Mouse (Mus musculus) forebrain, postnatal 0 days (tissue): Measurements from ENCODE around the gene Ggcx. TPM values are rescaled to one million over a fixed set of nuclear protein-coding genes. Genes with fewer than 3 reads are reported as not detected.

Experiments used
- ATAC-seq: fragments of 200-750 bp; cut with Nextera tagmentation; 2 replicates; pipeline ENCODE4 v1.8.0; 2017; ENCODE audit warnings: mild to moderate bottlenecking, moderate library complexity
- DNase-seq: peaks from one replicate; pipeline ENCODE4 v3.0.0-alpha.2; 2015
- H3K27ac ChIP-seq: fragments of 300-500 bp; sonication (generic); 2 replicates; pipeline ENCODE4 v1.5.1; 2014; ENCODE audit warnings: low read depth, mild to moderate bottlenecking, antibody characterized with exemption, low read length, moderate library complexity, mixed read lengths
- H3K27me3 ChIP-seq: fragments of 300-500 bp; sonication (generic); 2 replicates; pipeline ENCODE4 v1.6.1; 2014; ENCODE audit warnings: mild to moderate bottlenecking, low read length, mixed read lengths; ENCODE audit not compliant: insufficient read depth
- H3K36me3 ChIP-seq: fragments of 300-500 bp; sonication (generic); 2 replicates; pipeline ENCODE4 v1.6.1; 2014; ENCODE audit warnings: mild to moderate bottlenecking, moderate library complexity; ENCODE audit not compliant: insufficient read depth
- H3K4me1 ChIP-seq: fragments of 300-500 bp; sonication (generic); 2 replicates; pipeline ENCODE4 v1.6.1; 2014; ENCODE audit warnings: antibody characterized with exemption; ENCODE audit not compliant: insufficient read depth
- H3K4me2 ChIP-seq: fragments of 300-500 bp; sonication (generic); 2 replicates; pipeline ENCODE4 v1.6.1; 2014; ENCODE audit warnings: low read depth, mild to moderate bottlenecking, moderate library complexity
- H3K4me3 ChIP-seq: fragments of 300-500 bp; sonication (generic); 2 replicates; pipeline ENCODE4 v1.5.1; 2014; ENCODE audit warnings: low read depth, low read length, mixed read lengths
- H3K9ac ChIP-seq: fragments of 300-500 bp; sonication (generic); 2 replicates; pipeline ENCODE4 v1.6.1; 2014; ENCODE audit warnings: mild to moderate bottlenecking
- H3K9me3 ChIP-seq: fragments of 300-500 bp; sonication (generic); 2 replicates; pipeline ENCODE4 v1.6.1; 2016; ENCODE audit warnings: low read length
- CTCF ChIP-seq: sonication (generic); IDR thresholded peaks from 2 replicates; pipeline ENCODE4 v1.5.1; 2016; ENCODE audit warnings: antibody characterized with exemption, control low read depth, low read depth
- WGBS: fragments of 180-500 bp; shearing (Covaris S2); extraction: QIAGEN DNeasy Blood & Tissue Kit; methylation state at CpG from one replicate; pipeline ENCODE4 v1.1.7; 2014; 5-methylcytosine and 5-hydroxymethylcytosine counted together
- polyA plus RNA-seq: library from polyadenylated mRNA; unstranded; fragments of >200 nt; fragmentation: Nextera tagmentation; extraction: Ambion mirVana; gene quantifications from 2 replicates; pipeline ENCODE4 v1.2.1, GENCODE M21; 2015
- total RNA-seq: library from RNA; depleted of rRNA; stranded (reverse); fragments of >200 nt; gene quantifications from 2 replicates; pipeline ENCODE4 v1.2.3, GENCODE M21; 2014; rRNA removed

The Ggcx gene
- 11.9 and 25.3 TPM in 2 replicates for total RNA-seq
- 7.5 and 9.9 TPM in 2 replicates for polyA plus RNA-seq

DNA sequence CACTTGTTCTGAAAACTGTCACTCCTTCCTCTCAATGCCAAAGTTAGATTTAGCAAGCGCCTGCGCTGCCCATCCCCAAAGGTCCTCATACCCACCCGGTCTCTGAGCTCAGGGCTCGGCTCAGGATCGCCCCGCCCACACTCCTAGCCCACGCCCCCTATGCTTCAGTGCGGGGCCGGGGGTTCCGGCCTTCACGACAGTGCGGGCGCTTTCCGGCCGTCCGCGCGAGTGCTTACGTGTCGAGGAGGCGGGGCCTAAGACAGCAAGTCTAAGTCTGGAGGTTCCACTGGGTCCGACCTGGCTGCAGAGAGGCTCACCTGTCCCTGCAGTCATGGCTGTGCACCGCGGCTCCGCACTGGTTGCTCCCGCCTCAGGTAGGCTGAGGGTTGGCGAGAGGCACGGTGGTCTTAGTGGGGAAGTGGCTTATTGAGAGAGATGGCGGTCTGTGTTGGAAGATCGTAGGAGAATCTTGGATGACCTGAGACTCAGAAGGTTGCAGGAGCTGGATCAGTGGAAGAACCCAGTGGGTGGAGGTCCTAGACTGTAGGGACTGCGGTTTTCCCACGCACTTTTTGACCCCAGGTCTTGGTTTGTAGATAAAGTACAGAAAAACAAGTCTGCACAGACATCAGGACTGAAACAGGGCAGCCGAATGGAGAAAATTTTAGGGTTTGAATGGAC is at the start of gene Ggcx:
Ggcx (plus strand) TSS at position 233 of the 681 bp plus-strand sequence.
- Histone ChIP-seq H3K27ac (peak within 1 kb of the TSS; percentile 54), H3K36me3 (peaks cover 13% of the 10 kb centered on the region), H3K9ac (peak within 1 kb of the TSS; percentile 76), H3K4me3 (peak within 1 kb of the TSS; percentile 90), H3K9me3 (no peaks in the 10 kb centered on the region), H3K4me1 (peaks cover 11% of the 10 kb centered on the region; the same call in 1 of the 2 replicates), H3K27me3 (no peaks in the 10 kb centered on the region), H3K4me2 (peak within 1 kb of the TSS; percentile 70)
- TF ChIP-seq CTCF, result 0 out of 2 replicates have a peak, but pooled peaks have one; percentile 18
- DNase-seq, result peak; percentile 94
- 3% methylated on average over 33 of the region's 33 CpGs for WGBS
- ATAC-seq, result peak; percentile 98

DNA sequence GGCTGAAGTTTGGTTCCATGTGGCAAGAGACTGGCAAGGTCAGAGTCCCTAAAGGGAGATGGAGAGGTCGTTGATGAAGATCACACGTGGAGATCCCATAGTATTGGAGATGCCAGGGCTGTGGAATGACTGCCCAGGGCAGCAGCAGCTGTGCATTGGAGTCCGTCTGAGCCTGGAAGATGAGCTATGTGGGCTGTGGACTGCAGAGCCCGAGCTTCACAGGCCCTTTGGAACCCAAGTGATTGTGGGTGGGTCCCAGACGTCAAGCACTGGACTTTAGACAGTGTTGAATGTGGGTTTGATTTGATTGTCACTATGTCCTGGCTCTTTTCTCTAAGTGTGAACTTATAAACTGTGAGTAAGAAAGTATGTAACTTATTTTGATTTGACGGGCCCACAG is 49.1 kb upstream of the Ggcx start:
- ATAC-seq (no peak), DNase-seq (no peak)
- Histone ChIP-seq H3K27ac (no peak overlapping the region), H3K9ac (no peak overlapping the region), H3K9me3 (no peaks in the 10 kb centered on the region), H3K4me2 (no peak overlapping the region), H3K27me3 (no peaks in the 10 kb centered on the region), H3K4me3 (no peak overlapping the region), H3K4me1 (peaks cover 7% of the 10 kb centered on the region; the same call in 1 of the 2 replicates), H3K36me3 (peaks cover 5% of the 10 kb centered on the region)
- 68% methylated on average over 6 of the region's 6 CpGs for WGBS
- no peak for TF ChIP-seq CTCF

DNA sequence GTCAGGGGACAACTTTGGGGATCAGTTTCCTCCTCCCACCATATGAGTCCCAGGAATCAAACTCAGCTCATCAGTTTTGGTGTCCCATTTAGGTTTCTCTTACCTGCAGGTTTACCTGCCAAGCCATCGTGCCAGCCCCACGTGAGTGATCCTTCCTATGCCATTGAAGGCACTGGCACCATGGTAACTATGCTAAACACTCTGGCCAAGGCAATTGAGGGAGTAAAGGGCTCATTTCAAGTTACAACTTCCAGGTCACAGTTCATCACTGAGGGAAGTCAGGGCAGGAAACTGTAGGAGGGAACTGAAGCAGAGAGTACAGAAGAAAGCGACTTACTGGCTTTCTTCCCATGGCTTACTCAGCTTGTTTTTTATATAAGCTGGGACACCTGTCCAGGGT is 47.8 kb upstream of the Ggcx start:
- no peaks in the 10 kb centered on the region for H3K9me3 ChIP-seq
- WGBS, result 59% methylated on average over 3 of the region's 3 CpGs
- peaks cover 5% of the 10 kb centered on the region; the same call in 1 of the 2 replicates for H3K4me1 ChIP-seq

DNA sequence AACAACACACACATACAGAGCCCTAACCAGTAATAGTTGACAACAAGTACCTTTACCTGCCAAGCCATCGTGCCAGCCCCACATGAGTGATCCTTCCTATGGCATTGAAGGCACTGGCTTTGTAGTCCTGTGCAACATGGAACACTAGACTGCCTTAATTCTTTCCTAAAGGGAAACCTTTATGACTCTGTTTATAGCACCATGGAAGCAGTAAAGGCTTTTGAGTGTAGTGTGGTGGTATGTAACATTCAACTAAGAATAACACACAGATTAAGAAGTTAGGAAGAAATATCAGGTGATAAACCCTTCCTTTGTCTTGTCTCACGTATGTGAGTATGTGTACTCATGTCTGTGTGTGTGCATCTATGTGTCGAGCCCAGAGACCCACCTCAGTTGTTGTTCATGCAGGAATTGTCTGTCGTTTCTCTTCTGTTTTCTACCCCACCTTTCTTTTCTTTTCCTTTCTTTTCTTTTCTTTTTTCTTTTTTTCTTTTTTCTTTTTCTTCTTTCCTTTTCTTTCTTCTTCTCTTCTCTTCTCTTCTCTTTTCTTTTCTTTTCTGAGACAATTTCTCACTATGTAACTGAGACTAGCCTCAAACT is 47.2 kb upstream of the Ggcx start, which contains the start of gene Rnf181:
Rnf181 (minus strand) TSS at position 113 of the 600 bp plus-strand sequence.
- Histone ChIP-seq H3K4me3 (no peak within 1 kb of the TSS), H3K9me3 (no peaks in the 10 kb centered on the region), H3K9ac (no peak within 1 kb of the TSS), H3K4me1 (no peaks in the 10 kb centered on the region), H3K27ac (no peak within 1 kb of the TSS), H3K36me3 (no peaks in the 10 kb centered on the region), H3K27me3 (no peaks in the 10 kb centered on the region), H3K4me2 (no peak within 1 kb of the TSS)
- DNase-seq (no peak), ATAC-seq (no peak)
- WGBS, result 73% methylated on average over 4 of the region's 4 CpGs
- no peak for TF ChIP-seq CTCF

More for the DNA sequence above, 47.8 kb upstream of the Ggcx start:
- no peaks in the 10 kb centered on the region for H3K36me3 ChIP-seq
- no peak overlapping the region for H3K4me2 ChIP-seq
- DNase-seq (no peak), ATAC-seq (no peak)
- TF ChIP-seq CTCF, result no peak
- H3K9ac ChIP-seq, result no peak overlapping the region
- H3K27me3 ChIP-seq, result no peaks in the 10 kb centered on the region
- H3K27ac ChIP-seq, result no peak overlapping the region
- no peak overlapping the region for H3K4me3 ChIP-seq

DNA sequence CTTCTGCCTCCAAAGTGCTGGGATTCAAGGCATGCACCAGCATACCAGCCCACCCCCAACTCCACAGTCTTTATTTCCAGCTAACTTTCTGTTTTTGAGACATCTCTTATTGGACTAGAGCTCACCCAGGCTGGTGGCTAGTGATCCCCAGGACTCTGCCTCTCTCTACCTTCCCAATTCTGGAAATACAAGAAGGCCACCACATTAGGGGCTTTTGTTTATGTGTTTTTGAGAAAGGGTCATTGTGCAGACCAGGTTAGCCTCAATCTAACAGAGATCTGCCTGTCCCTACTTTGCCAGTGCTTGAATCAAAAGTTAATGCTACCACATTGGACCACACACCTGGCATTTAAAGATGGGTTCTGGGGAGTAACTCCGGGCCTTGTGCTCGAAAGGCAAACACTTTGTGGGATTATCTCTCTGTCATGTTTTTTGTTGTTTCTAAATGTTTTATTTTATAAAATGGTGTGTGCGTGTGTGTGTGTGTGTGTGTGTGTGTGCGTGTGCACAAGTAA is 46.6 kb upstream of the Ggcx start:
- TF ChIP-seq CTCF, result no peak
- 84% methylated on average over 4 of the region's 4 CpGs for WGBS
- Histone ChIP-seq H3K27me3 (no peaks in the 10 kb centered on the region), H3K4me3 (no peak overlapping the region), H3K36me3 (no peaks in the 10 kb centered on the region), H3K9me3 (no peaks in the 10 kb centered on the region), H3K4me1 (no peaks in the 10 kb centered on the region), H3K27ac (no peak overlapping the region), H3K9ac (no peak overlapping the region), H3K4me2 (no peak overlapping the region)
- no peak for ATAC-seq
- DNase-seq, result no peak

DNA sequence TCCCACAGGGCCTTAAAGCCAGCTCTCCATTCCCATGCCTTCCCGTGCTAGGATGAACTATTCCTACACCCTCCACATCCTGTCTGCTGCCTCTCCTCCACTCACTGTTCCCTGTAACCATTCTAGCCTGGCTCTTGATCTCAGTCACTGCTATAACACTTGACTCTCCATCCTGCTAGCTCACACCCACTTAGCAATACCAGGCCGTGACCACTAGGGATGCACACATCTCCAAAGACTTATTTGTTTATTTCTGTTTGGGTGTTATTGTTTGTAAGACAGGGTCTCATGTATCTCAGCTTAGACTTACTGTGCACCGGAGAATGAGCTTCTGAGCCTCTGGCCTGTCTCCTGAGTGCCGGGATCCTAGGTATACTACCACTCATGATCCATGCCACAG is 44.6 kb upstream of the Ggcx start:
- no peaks in the 10 kb centered on the region for H3K4me1 ChIP-seq
- no peak overlapping the region for H3K4me2 ChIP-seq
- WGBS, result 79% methylated on average over 4 of the region's 4 CpGs
- H3K9me3 ChIP-seq, result no peaks in the 10 kb centered on the region
- no peak overlapping the region for H3K9ac ChIP-seq
- peak; percentile 32 for TF ChIP-seq CTCF
- H3K27ac ChIP-seq, result no peak overlapping the region
- ATAC-seq, result no peak
- H3K27me3 ChIP-seq, result no peaks in the 10 kb centered on the region
- H3K36me3 ChIP-seq, result no peaks in the 10 kb centered on the region
- H3K4me3 ChIP-seq, result no peak overlapping the region
- no peak for DNase-seq

DNA sequence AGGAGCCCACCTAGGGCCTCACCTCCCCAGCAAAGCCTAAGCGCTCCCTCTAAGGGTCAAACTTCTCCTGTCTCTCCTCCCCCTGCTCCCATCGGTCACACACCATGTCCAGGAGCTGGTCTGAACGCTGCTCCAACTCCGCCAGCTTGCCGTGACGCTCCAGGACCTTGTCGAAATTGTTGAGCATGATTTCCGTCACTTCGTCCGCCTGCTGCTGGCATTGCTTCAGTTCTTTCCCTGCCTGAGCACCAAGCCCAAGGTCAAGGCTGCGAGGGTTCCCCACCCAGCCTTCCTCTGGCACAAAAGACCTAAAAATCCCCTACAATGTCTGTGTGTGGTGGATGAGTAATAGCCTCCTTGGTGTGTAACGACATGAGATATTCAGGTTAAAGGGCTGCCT is 44.0 kb upstream of the Ggcx start:
- Histone ChIP-seq H3K4me3 (no peak overlapping the region), H3K4me2 (no peak overlapping the region), H3K9ac (no peak overlapping the region), H3K36me3 (no peaks in the 10 kb centered on the region), H3K9me3 (no peaks in the 10 kb centered on the region), H3K27me3 (no peaks in the 10 kb centered on the region), H3K27ac (no peak overlapping the region), H3K4me1 (no peaks in the 10 kb centered on the region)
- DNase-seq (no peak), ATAC-seq (no peak)
- TF ChIP-seq CTCF, result no peak
- 83% methylated on average over 12 of the region's 12 CpGs for WGBS
